Mouse (Mus musculus) bone marrow macrophage, adult 2 months (primary cell): ENCODE measurements around the gene Myf5.

Experiments used
- CTCF ChIP-seq: IDR thresholded peaks from 2 replicates; pipeline ENCODE4 v1.5.1; 2012; ENCODE audit warnings: low read depth, mild to moderate bottlenecking, low read length, moderate library complexity
- POLR2A ChIP-seq: IDR thresholded peaks from 2 replicates; pipeline ENCODE4 v1.6.1; 2012; ENCODE audit warnings: mild to moderate bottlenecking, low read depth, low read length, borderline replicate concordance

DNA sequence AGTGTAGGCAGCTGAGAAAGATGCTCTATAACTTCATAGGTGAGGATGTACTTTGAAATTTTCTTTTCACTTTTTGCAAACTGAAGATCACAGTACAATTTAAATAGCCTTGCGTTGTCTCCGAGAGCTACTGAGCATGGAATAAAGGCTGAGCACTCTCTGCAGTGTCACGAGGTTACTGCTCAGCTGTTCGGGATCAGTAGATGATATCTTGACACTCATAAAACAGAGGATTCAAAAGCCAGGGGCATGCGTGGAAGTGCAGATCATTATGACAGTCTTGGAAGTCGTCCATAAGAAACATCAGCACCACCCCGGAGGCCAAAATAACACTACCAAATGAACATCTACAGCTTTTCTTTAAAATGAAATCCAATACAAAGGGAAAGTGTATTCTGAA lies 30.7 kb upstream of the Myf5 start:
- TF ChIP-seq POLR2A (no peak), CTCF (no peak)
